Mouse (Mus musculus) small intestine, adult 2 months (tissue): Measurements from ENCODE around the gene C1s1. TPM values are rescaled to one million over a fixed set of nuclear protein-coding genes. Genes with fewer than 3 reads are reported as not detected.
"Not testable (repeated sequence)": the region's sequence is repeated elsewhere in the genome, so short reads cannot be mapped to it uniquely, and the experiment has no call there.

ENCODE experiments used
- H3K27ac ChIP-seq: fragments of 200-500 bp; 2 replicates; pipeline ENCODE4 v1.5.1; 2012; ENCODE audit warnings: low read depth, low read length, control low read depth, inconsistent platforms; ENCODE audit not compliant: insufficient read depth
- H3K27me3 ChIP-seq: fragments of 200-500 bp; 2 replicates; pipeline ENCODE4 v1.6.1; 2012; ENCODE audit warnings: mild to moderate bottlenecking, moderate library complexity, low read length, inconsistent platforms; ENCODE audit not compliant: control insufficient read depth, insufficient read depth
- H3K36me3 ChIP-seq: fragments of 200-500 bp; 2 replicates; pipeline ENCODE4 v1.6.1; 2012; ENCODE audit warnings: mild to moderate bottlenecking, low read length, control low read depth, inconsistent platforms; ENCODE audit not compliant: control insufficient read depth, insufficient read depth
- H3K4me1 ChIP-seq: fragments of 200-500 bp; 2 replicates; pipeline ENCODE4 v1.6.1; 2012; ENCODE audit warnings: low read length, inconsistent platforms, mixed read lengths; ENCODE audit not compliant: control insufficient read depth, insufficient read depth, insufficient read length
- H3K4me3 ChIP-seq: fragments of 200-500 bp; 2 replicates; pipeline ENCODE4 v1.5.1; 2012; ENCODE audit warnings: low read depth, mild to moderate bottlenecking, control low read depth, inconsistent platforms, low read length, moderate library complexity
- CTCF ChIP-seq: fragments of 200-500 bp; IDR thresholded peaks from 2 replicates; pipeline ENCODE4 v1.5.1; 2012; ENCODE audit warnings: low read depth, mild to moderate bottlenecking, control low read depth, inconsistent platforms, low read length, moderate library complexity, mixed read lengths; ENCODE audit not compliant: insufficient replicate concordance, insufficient read length; ENCODE audit errors: extremely low read depth
- POLR2A ChIP-seq: fragments of 200-500 bp; IDR thresholded peaks from 2 replicates; pipeline ENCODE4 v1.6.1; 2012; ENCODE audit warnings: low read depth, mild to moderate bottlenecking, control low read depth, inconsistent platforms, low read length, moderate library complexity
- WGBS: fragments of 180-500 bp; shearing (Covaris S2); methylation state at CpG from one replicate; pipeline ENCODE4 v1.1.7; 2018; 5-methylcytosine and 5-hydroxymethylcytosine counted together
- polyA plus RNA-seq: library from polyadenylated mRNA; depleted of rRNA; stranded (reverse); fragments of >200 nt; gene quantifications from 2 replicates; pipeline ENCODE4 v1.2.3, GENCODE M21; 2012; rRNA removed

Gene C1s1
- polyA plus RNA-seq, 1 experiment = 9.3 TPM

DNA sequence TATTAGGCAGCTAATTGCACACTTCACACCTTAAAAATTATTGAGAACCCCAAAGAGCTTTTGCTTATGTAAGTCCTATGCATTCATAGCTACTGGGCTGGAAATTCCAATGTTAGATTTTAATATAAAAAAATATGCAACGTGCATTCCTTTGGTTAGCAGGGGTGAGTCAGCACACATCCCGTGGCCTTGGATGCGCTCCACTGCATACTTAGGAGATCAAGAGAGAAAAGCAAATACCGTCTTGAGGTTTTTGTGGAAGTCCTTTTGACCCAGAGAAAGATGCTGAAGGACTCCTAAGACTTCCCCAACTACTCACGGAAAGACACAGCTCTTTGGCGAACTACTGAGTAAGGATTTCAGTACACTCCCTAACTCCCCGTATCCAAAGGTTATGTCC is 57.3 kb downstream of the C1s1 start:
- no peaks in the 10 kb centered on the region for H3K27me3 ChIP-seq
- no peaks in the 10 kb centered on the region for H3K36me3 ChIP-seq
- TF ChIP-seq POLR2A = no peak
- TF ChIP-seq CTCF = no peak
- no peak overlapping the region for H3K4me3 ChIP-seq
- H3K4me1 ChIP-seq = peaks cover 22% of the 10 kb centered on the region
- 73% methylated on average over 7 of the region's 7 CpGs for WGBS
- no peak overlapping the region; the same call in 1 of the 2 replicates for H3K27ac ChIP-seq

DNA sequence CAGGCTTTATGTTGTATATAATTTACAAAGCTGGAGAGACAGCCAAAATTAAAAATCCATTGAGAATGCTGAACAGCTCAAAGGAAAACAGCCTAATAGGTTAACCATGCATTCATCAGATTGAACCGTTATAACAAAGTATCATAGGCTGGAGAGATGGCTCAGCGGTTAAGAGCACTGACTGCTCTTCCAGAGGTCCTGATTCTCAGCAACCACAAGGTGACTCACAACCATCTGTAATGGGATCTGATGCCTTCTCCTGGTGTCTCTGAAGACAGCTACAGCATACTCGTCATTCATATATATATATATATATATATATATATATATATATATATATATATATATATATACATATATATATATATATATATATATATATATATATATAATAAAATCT is 58.3 kb downstream of the C1s1 start:
- WGBS = 93% methylated on average over 3 of the region's 3 CpGs
- not testable (repeated sequence) for H3K36me3 ChIP-seq, H3K27me3 ChIP-seq, H3K27ac ChIP-seq, H3K4me3 ChIP-seq
- peaks cover 27% of the 10 kb centered on the region for H3K4me1 ChIP-seq

DNA sequence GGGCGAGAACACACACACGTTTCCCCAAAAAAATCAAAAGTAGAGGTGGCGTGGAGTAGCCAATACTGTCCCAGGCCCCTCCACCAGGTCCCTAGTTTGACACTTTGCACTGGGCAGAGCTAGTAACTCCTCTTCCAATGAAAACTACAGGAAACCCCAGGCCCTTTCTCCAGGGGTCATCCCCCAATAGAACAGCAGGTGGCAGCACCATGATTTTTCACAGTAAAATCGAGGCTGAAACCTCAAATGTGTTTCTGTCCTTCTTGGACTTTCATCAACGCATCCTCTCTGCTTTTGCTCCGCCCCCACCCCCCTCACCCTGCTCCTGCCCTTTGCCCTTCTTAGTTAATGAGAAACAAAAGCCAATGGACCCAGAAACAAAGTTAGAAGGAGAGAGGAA is 60.6 kb downstream of the C1s1 start:
- peak overlapping the region; percentile 40 for H3K27ac ChIP-seq
- peak overlapping the region; percentile 25; the same call in 1 of the 2 replicates for H3K4me3 ChIP-seq
- no peak for TF ChIP-seq POLR2A
- peak; percentile 51; the same call in 1 of the 2 replicates for TF ChIP-seq CTCF

More for the DNA sequence above, 60.6 kb downstream of the C1s1 start:
- H3K4me1 ChIP-seq = peaks cover 29% of the 10 kb centered on the region
- WGBS = 39% methylated on average over 6 of the region's 6 CpGs
- no peaks in the 10 kb centered on the region for H3K36me3 ChIP-seq
- H3K27me3 ChIP-seq = no peaks in the 10 kb centered on the region

Other genes starting within 250 kb of the C1s1 start
- gene Cd163, start 237.7 kb downstream of the C1s1 start, polyA plus RNA-seq = 0.06 and 0.39 TPM in 2 replicates
- gene Pex5, start 127.3 kb downstream of the C1s1 start, polyA plus RNA-seq = 17.1 and 29.1 TPM in 2 replicates
- gene Clstn3, start 77.6 kb downstream of the C1s1 start, polyA plus RNA-seq = 0.44 and 1.1 TPM in 2 replicates
- gene C1rl, start 49.2 kb downstream of the C1s1 start, polyA plus RNA-seq = 0.61 and 1.2 TPM in 2 replicates
- gene C1ra, start 30.0 kb downstream of the C1s1 start, polyA plus RNA-seq = 9.1 and 9.2 TPM in 2 replicates
- not detected in 2 replicates for gene C1rb, start 27.9 kb upstream of the C1s1 start, polyA plus RNA-seq
- not detected in 2 replicates for gene C1s2, start 93.7 kb upstream of the C1s1 start, polyA plus RNA-seq
- 127 and 323 TPM in 2 replicates for gene Lpcat3, start 120.7 kb upstream of the C1s1 start, polyA plus RNA-seq
- gene Emg1, start 169.8 kb upstream of the C1s1 start, polyA plus RNA-seq = 26.8 and 34.9 TPM in 2 replicates
- 87.7 and 122 TPM in 2 replicates for gene Phb2, start 170.0 kb upstream of the C1s1 start, polyA plus RNA-seq
- gene Ptpn6, start 196.4 kb upstream of the C1s1 start, polyA plus RNA-seq = 23.0 and 41.0 TPM in 2 replicates
- gene Grcc10, start 199.0 kb upstream of the C1s1 start, polyA plus RNA-seq = 80.4 and 143 TPM in 2 replicates
- not detected in 2 replicates for gene Gm45234, start 213.7 kb upstream of the C1s1 start, polyA plus RNA-seq
- 42.8 and 92.6 TPM in 2 replicates for gene Atn1, start 214.2 kb upstream of the C1s1 start, polyA plus RNA-seq
- 1.3 and 1.7 TPM in 2 replicates for gene Eno2, start 227.3 kb upstream of the C1s1 start, polyA plus RNA-seq
- 0.14 and 0.41 TPM in 2 replicates for gene Lrrc23, start 237.4 kb upstream of the C1s1 start, polyA plus RNA-seq